Mouse (Mus musculus) liver, embryonic 14.5 days (tissue): Measurements from ENCODE around the gene Abcf3. TPM values are rescaled to one million over a fixed set of nuclear protein-coding genes. Genes with fewer than 3 reads are reported as not detected.
A peak's percentile ranks its signal among the peaks of the same experiment; 100 is the strongest.

Experiments
- ATAC-seq: fragments of 200-750 bp; cut with Nextera tagmentation; 2 replicates; pipeline ENCODE4 v1.8.0; 2017; ENCODE audit warnings: moderate number of reproducible peaks, mild to moderate bottlenecking, moderate library complexity; ENCODE audit not compliant: insufficient read depth
- DNase-seq, 3 experiments: peaks; one replicate each; pipeline ENCODE4 v3.0.0-alpha.2; 2012 to 2013; ENCODE audit warnings: low read depth in 3 of 3, low spot score in 3 of 3
- H3K27ac ChIP-seq: fragments of 300-500 bp; sonication (generic); 2 replicates; pipeline ENCODE4 v1.5.1; 2014; ENCODE audit warnings: moderate library complexity, mild to moderate bottlenecking, control low read depth, inconsistent platforms
- H3K27me3 ChIP-seq: fragments of 300-500 bp; sonication (generic); 2 replicates; pipeline ENCODE4 v1.6.1; 2014; ENCODE audit warnings: mild to moderate bottlenecking, low read length, moderate library complexity; ENCODE audit not compliant: control insufficient read depth, insufficient read depth
- H3K36me3 ChIP-seq: fragments of 300-500 bp; sonication (generic); replicated peaks from 2 replicates; pipeline ENCODE4 v1.6.1; 2014; ENCODE audit warnings: low read depth; ENCODE audit not compliant: control insufficient read depth, insufficient read depth
- H3K4me1 ChIP-seq, 2 experiments: fragments of 200-500 bp in 1 of 2; fragments of 300-500 bp in 1 of 2; sonication (generic) in 1 of 2; replicated peaks; 2 replicates each; pipeline ENCODE4 v1.6.1; 2012 to 2014; ENCODE audit warnings: antibody characterized with exemption in 1 of 2, inconsistent platforms in 1 of 2, low read length in 1 of 2; ENCODE audit not compliant: control insufficient read depth in 2 of 2, insufficient read depth in 2 of 2
- H3K4me2 ChIP-seq: fragments of 300-500 bp; sonication (generic); 2 replicates; pipeline ENCODE4 v1.6.1; 2014; ENCODE audit warnings: low read depth, mild to moderate bottlenecking, control low read depth, moderate library complexity
- H3K4me3 ChIP-seq, 2 experiments: fragments of 200-500 bp in 1 of 2; fragments of 300-500 bp in 1 of 2; sonication (generic) in 1 of 2; 2 replicates each; pipeline ENCODE4 v1.5.1; 2012 to 2014; ENCODE audit warnings: low read depth in 2 of 2, low read length in 2 of 2, mild to moderate bottlenecking in 2 of 2, control low read depth in 1 of 2, inconsistent platforms in 1 of 2, moderate library complexity in 1 of 2; ENCODE audit not compliant: insufficient read depth in 1 of 2
- H3K9ac ChIP-seq: fragments of 300-500 bp; sonication (generic); replicated peaks from 2 replicates; pipeline ENCODE4 v1.6.1; 2014; ENCODE audit warnings: mild to moderate bottlenecking, control low read depth, moderate library complexity
- H3K9me3 ChIP-seq: fragments of 300-500 bp; sonication (generic); 2 replicates; pipeline ENCODE4 v1.6.1; 2016; ENCODE audit warnings: low read length, mixed read lengths; ENCODE audit not compliant: control insufficient read depth
- CTCF ChIP-seq: IDR thresholded peaks from 2 replicates; pipeline ENCODE4 v1.5.1; 2016; ENCODE audit warnings: antibody characterized with exemption, low read depth, control low read depth
- EP300 ChIP-seq: IDR thresholded peaks from 2 replicates; pipeline ENCODE4 v1.6.1; 2016; ENCODE audit warnings: antibody characterized with exemption, low read depth
- WGBS: fragments of 180-500 bp; shearing (Covaris S2); extraction: QIAGEN DNeasy Blood & Tissue Kit; methylation state at CpG from one replicate; pipeline ENCODE4 v1.1.7; 2014; ENCODE audit not compliant: insufficient replicate concordance; 5-methylcytosine and 5-hydroxymethylcytosine counted together
- polyA plus RNA-seq, 2 experiments: library from polyadenylated mRNA; depleted of rRNA in 1 of 2; stranded (reverse) in 1 of 2; unstranded in 1 of 2; fragments of >200 nt; fragmentation: Nextera tagmentation in 1 of 2; extraction: Ambion mirVana in 1 of 2; gene quantifications; 2 replicates each; pipeline versions ENCODE4 v1.2.1 to v1.2.3; 2012 to 2014

Abcf3 gene
- polyA plus RNA-seq, 2 experiments = 14.3 to 19.5 TPM

GRCm38 (mm10) chr16:20535296-20536080 lies 12.9 kb upstream of the Abcf3 start, which contains the start of gene Ap2m1:
TSS of gene Ap2m1 (plus strand) at chr16:20535478.
- H3K9ac ChIP-seq = peak within 1 kb of the TSS; percentile 86
- peaks cover 17 to 26% of the 10 kb centered on the region in 2 experiments for H3K4me1 ChIP-seq
- no peak for TF ChIP-seq EP300
- TF ChIP-seq CTCF = 0 out of 2 replicates have a peak, but pooled peaks have one; percentile 8
- peak; percentile 98 to 99 (median 99) for DNase-seq
- no peaks in the 10 kb centered on the region for H3K9me3 ChIP-seq
- H3K4me3 ChIP-seq = peak within 1 kb of the TSS; percentile 88 to 98
- no peaks in the 10 kb centered on the region for H3K27me3 ChIP-seq
- peaks cover 35% of the 10 kb centered on the region for H3K36me3 ChIP-seq
- peak within 1 kb of the TSS; percentile 78 for H3K4me2 ChIP-seq
- ATAC-seq = peak; percentile 94
- peak within 1 kb of the TSS; percentile 89 for H3K27ac ChIP-seq
- WGBS = under 1% methylated on average over 52 of the region's 52 CpGs

- TF ChIP-seq EP300 = no peak
- no peak for TF ChIP-seq CTCF
- Histone ChIP-seq H3K27ac (peak overlapping the region; percentile 89), H3K4me2 (peak overlapping the region; percentile 78), H3K27me3 (no peaks in the 10 kb centered on the region), H3K9ac (peak overlapping the region; percentile 86), H3K9me3 (no peaks in the 10 kb centered on the region), H3K36me3 (peaks cover 42% of the 10 kb centered on the region), H3K4me3 (peak overlapping the region; percentile 88 to 98), H3K4me1 (peaks cover 17 to 26% of the 10 kb centered on the region in 2 experiments)
- DNase-seq (no peak), ATAC-seq (no peak)
- WGBS = 18% methylated on average over 9 of the region's 9 CpGs
Measured at GRCm38 (mm10) chr16:20536081-20536665, 12.2 kb upstream of the Abcf3 start.

GRCm38 (mm10) chr16:20537071-20537471 lies 11.3 kb upstream of the Abcf3 start:
- TF ChIP-seq EP300 (no peak), CTCF (peak; percentile 39)
- Histone ChIP-seq H3K4me3 (peak overlapping the region; percentile 88 to 98), H3K36me3 (peaks cover 45% of the 10 kb centered on the region), H3K27ac (peak overlapping the region; percentile 89), H3K9ac (peak overlapping the region; percentile 86), H3K4me2 (peak overlapping the region; percentile 78), H3K9me3 (no peaks in the 10 kb centered on the region), H3K4me1 (peaks cover 17 to 26% of the 10 kb centered on the region in 2 experiments), H3K27me3 (no peaks in the 10 kb centered on the region)
- WGBS = 28% methylated on average over 5 of the region's 5 CpGs
- ATAC-seq = no peak
- DNase-seq = peak in 1 of 3 experiments; percentile 55

GRCm38 (mm10) chr16:20537601-20538320 lies 10.6 kb upstream of the Abcf3 start:
- peaks cover 50% of the 10 kb centered on the region for H3K36me3 ChIP-seq
- peak overlapping the region; percentile 78 for H3K4me2 ChIP-seq
- H3K9me3 ChIP-seq = no peaks in the 10 kb centered on the region
- H3K4me1 ChIP-seq = peaks cover 17 to 26% of the 10 kb centered on the region in 2 experiments
- H3K27me3 ChIP-seq = no peaks in the 10 kb centered on the region
- H3K9ac ChIP-seq = peak overlapping the region; percentile 86
- peak overlapping the region; percentile 89 for H3K27ac ChIP-seq
- TF ChIP-seq EP300 = no peak
- no peak for TF ChIP-seq CTCF
- WGBS = 27% methylated on average over 6 of the region's 6 CpGs
- no peak for ATAC-seq
- no peak for DNase-seq
- H3K4me3 ChIP-seq = peak overlapping the region; percentile 88 to 98
